Comparison of ENCODE assay signal across 28 mouse cellular contexts in the genomic region with DNA sequence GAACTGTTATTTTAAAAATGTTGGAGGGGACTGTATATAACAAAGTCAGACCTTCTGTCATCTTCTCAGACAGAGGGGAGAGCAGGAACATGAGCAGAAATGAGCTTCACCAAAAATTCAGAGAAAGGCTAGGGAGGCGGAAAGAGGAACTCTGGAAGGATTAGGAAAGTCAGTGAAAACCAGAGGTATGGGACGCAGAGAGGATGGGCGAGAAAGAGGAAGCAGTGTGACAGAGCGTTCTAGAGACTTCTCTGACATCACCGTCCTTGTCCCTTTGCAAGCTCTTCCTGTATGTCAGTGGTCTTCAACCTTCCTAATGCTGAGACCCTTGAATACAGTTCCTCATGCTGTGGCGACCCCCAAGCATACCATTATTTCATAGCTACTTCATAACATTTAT.
"Had no signal": no experiment of that assay in that cellular context is flagged by ENCODE, and none has a peak within 500 bp of the region (broad histone marks: within the 10 kb centered on the region; RNA-seq: fewer than 3 reads in every experiment).

No protein-coding gene starts in this region.

- H3K4me2 ChIP-seq: heart, embryonic 11.5 days; heart, embryonic 13.5 days; heart, embryonic 15.5 days; hindbrain, embryonic 12.5 days; hindbrain, embryonic 14.5 days; intestine, embryonic 15.5 days; kidney, embryonic 15.5 days; limb, embryonic 13.5 days; limb, embryonic 15.5 days; liver, embryonic 12.5 days had no signal

- H3K36me3 ChIP-seq: heart, embryonic 13.5 days; heart, embryonic 15.5 days; intestine, embryonic 15.5 days; kidney, embryonic 15.5 days; limb, embryonic 13.5 days; limb, embryonic 15.5 days; liver, embryonic 12.5 days had no signal

- DNase-seq: gastrocnemius, adult 2 months; gastrocnemius, postnatal 10 days; gastrocnemius, postnatal 25 days; heart, adult 18-20 months; heart, postnatal 4 days; kidney, adult 18-20 months; kidney, adult 9 months; kidney, postnatal 14 days; kidney, postnatal 36 days; layer of hippocampus, adult 9-11 months; left cerebral cortex, postnatal 4 days had no signal

- H3K9me3 ChIP-seq: heart, embryonic 13.5 days; heart, embryonic 15.5 days; hindbrain, embryonic 10.5 days; hindbrain, embryonic 12.5 days; intestine, embryonic 15.5 days; kidney, embryonic 15.5 days; limb, embryonic 13.5 days; limb, embryonic 15.5 days; liver, embryonic 12.5 days had no signal

- H3K4me3 ChIP-seq: gastrocnemius, adult 2 months; heart, embryonic 13.5 days; heart, embryonic 15.5 days; hindbrain, embryonic 10.5 days; hindbrain, embryonic 12.5 days; intestine, embryonic 15.5 days; kidney, embryonic 15.5 days; left cerebral cortex, adult 2 months; limb, embryonic 13.5 days; limb, embryonic 15.5 days; liver, embryonic 12.5 days had no signal

- H3K9ac ChIP-seq: heart, embryonic 13.5 days; heart, embryonic 15.5 days; hindbrain, embryonic 12.5 days; hindbrain, embryonic 14.5 days; intestine, embryonic 15.5 days; kidney, embryonic 15.5 days; limb, embryonic 13.5 days; limb, embryonic 15.5 days; liver, embryonic 12.5 days; liver, embryonic 14.5 days had no signal

- ATAC-seq: hindbrain, embryonic 16.5 days; inflammation-experienced regulatory T-cells, adult 6 months; intestine, embryonic 15.5 days; intestine, postnatal 0 days; liver, embryonic 12.5 days had no signal

- H3K27me3 ChIP-seq: heart, embryonic 13.5 days; heart, embryonic 15.5 days; hindbrain, embryonic 12.5 days; intestine, embryonic 15.5 days; kidney, embryonic 15.5 days; limb, embryonic 13.5 days; limb, embryonic 15.5 days had no signal

- H3K4me1 ChIP-seq: heart, embryonic 13.5 days; heart, embryonic 15.5 days; hindbrain, embryonic 12.5 days; limb, embryonic 13.5 days; limb, embryonic 15.5 days had no signal

- H3K27ac ChIP-seq: gastrocnemius, adult 2 months; heart, embryonic 13.5 days; heart, embryonic 15.5 days; hindbrain, embryonic 10.5 days; hindbrain, embryonic 12.5 days; hindbrain, embryonic 14.5 days; intestine, embryonic 15.5 days; kidney, embryonic 15.5 days; kidney, postnatal 0 days; left cerebral cortex, adult 2 months; limb, embryonic 13.5 days; limb, embryonic 15.5 days; liver, embryonic 12.5 days; liver, embryonic 14.5 days had no signal
